Mouse (Mus musculus): ENCODE results near the gene Zfp341. TPM values are rescaled to one million over a fixed set of nuclear protein-coding genes. Genes with fewer than 3 reads are reported as not detected.

The Zfp341 gene
- 6.8 TPM for polyA plus RNA-seq (2015; fragmentation: Illumina TruSeq; extraction: RNeasy Lipid Tissue Mini Kit (QIAGEN cat#74804); ENCODE audit: low read depth, low replicate concordance)

GRCm38 (mm10) chr2:154613118-154614115 lies at the start of gene Zfp341, which contains the start of gene 4930519P11Rik:
Gene Zfp341, plus strand, starts transcription at chr2:154613297.
Gene 4930519P11Rik, minus strand, starts transcription at chr2:154613437.

GRCm38 (mm10) chr2:154569836-154570286 lies 43.2 kb upstream of the Zfp341 start, which contains the start of gene E2f1:
Gene E2f1, minus strand, starts transcription at chr2:154569892.

GRCm38 (mm10) chr2:154603638-154604153 lies 9.4 kb upstream of the Zfp341 start, which contains the start of gene Pxmp4:
Gene Pxmp4, minus strand, starts transcription at chr2:154603708.

GRCm38 (mm10) chr2:154651363-154651762 lies 38.3 kb downstream of the Zfp341 start, which contains the start of gene Chmp4b:
Gene Chmp4b, plus strand, starts transcription at chr2:154651705.

Other genes with a start within 250 kb of the Zfp341 start
- gene Cdk5rap1, start 240.3 kb upstream of the Zfp341 start, polyA plus RNA-seq (2015; fragmentation: Illumina TruSeq; extraction: RNeasy Lipid Tissue Mini Kit (QIAGEN cat#74804); ENCODE audit: low read depth, low replicate concordance): 13.5 TPM
- gene Snta1, start 205.2 kb upstream of the Zfp341 start, polyA plus RNA-seq (2015; fragmentation: Illumina TruSeq; extraction: RNeasy Lipid Tissue Mini Kit (QIAGEN cat#74804); ENCODE audit: low read depth, low replicate concordance): 28.1 TPM
- 25.2 TPM for gene Cbfa2t2, start 176.8 kb upstream of the Zfp341 start, polyA plus RNA-seq (2015; fragmentation: Illumina TruSeq; extraction: RNeasy Lipid Tissue Mini Kit (QIAGEN cat#74804); ENCODE audit: low read depth, low replicate concordance)
- not detected for gene 1700003F12Rik, start 66.2 kb upstream of the Zfp341 start, polyA plus RNA-seq (2015; fragmentation: Illumina TruSeq; extraction: RNeasy Lipid Tissue Mini Kit (QIAGEN cat#74804); ENCODE audit: low read depth, low replicate concordance)
- not detected for gene Actl10, start 61.5 kb upstream of the Zfp341 start, polyA plus RNA-seq (2015; fragmentation: Illumina TruSeq; extraction: RNeasy Lipid Tissue Mini Kit (QIAGEN cat#74804); ENCODE audit: low read depth, low replicate concordance)
- gene Necab3, start 54.4 kb upstream of the Zfp341 start, polyA plus RNA-seq (2015; fragmentation: Illumina TruSeq; extraction: RNeasy Lipid Tissue Mini Kit (QIAGEN cat#74804); ENCODE audit: low read depth, low replicate concordance): 83.4 TPM
- 12.2 TPM for gene E2f1, start 43.4 kb upstream of the Zfp341 start, polyA plus RNA-seq (2015; fragmentation: Illumina TruSeq; extraction: RNeasy Lipid Tissue Mini Kit (QIAGEN cat#74804); ENCODE audit: low read depth, low replicate concordance)
- gene Pxmp4, start 9.6 kb upstream of the Zfp341 start, polyA plus RNA-seq (2015; fragmentation: Illumina TruSeq; extraction: RNeasy Lipid Tissue Mini Kit (QIAGEN cat#74804); ENCODE audit: low read depth, low replicate concordance): 16.4 TPM
- not detected for gene 4930519P11Rik, start 140 bp downstream of the Zfp341 start, polyA plus RNA-seq (2015; fragmentation: Illumina TruSeq; extraction: RNeasy Lipid Tissue Mini Kit (QIAGEN cat#74804); ENCODE audit: low read depth, low replicate concordance)
- gene Chmp4b, start 38.4 kb downstream of the Zfp341 start, polyA plus RNA-seq (2015; fragmentation: Illumina TruSeq; extraction: RNeasy Lipid Tissue Mini Kit (QIAGEN cat#74804); ENCODE audit: low read depth, low replicate concordance): 245 TPM
- gene Gm14214, start 156.7 kb downstream of the Zfp341 start, polyA plus RNA-seq (2015; fragmentation: Illumina TruSeq; extraction: RNeasy Lipid Tissue Mini Kit (QIAGEN cat#74804); ENCODE audit: low read depth, low replicate concordance): not detected
- 128 TPM for gene Raly, start 177.8 kb downstream of the Zfp341 start, polyA plus RNA-seq (2015; fragmentation: Illumina TruSeq; extraction: RNeasy Lipid Tissue Mini Kit (QIAGEN cat#74804); ENCODE audit: low read depth, low replicate concordance)
- not detected for gene a, start 178.1 kb downstream of the Zfp341 start, polyA plus RNA-seq (2015; fragmentation: Illumina TruSeq; extraction: RNeasy Lipid Tissue Mini Kit (QIAGEN cat#74804); ENCODE audit: low read depth, low replicate concordance)

Measured in brain, adult 10 weeks (tissue).